Mouse (Mus musculus) myocyte (in vitro differentiated cells): ENCODE measurements at regions not wholly inside any gene's neighbourhood (a gene's known extent, or its start where the extent isn't known, plus 50 kb on each side); places are given as distances from the start of the nearest gene placed in this dataset.

Source experiments
- CEBPB ChIP-seq: IDR thresholded peaks from 2 replicates; pipeline ENCODE4 v1.6.1; 2011; ENCODE audit warnings: mild to moderate bottlenecking, moderate library complexity; ENCODE audit not compliant: poor library complexity, insufficient read depth, severe bottlenecking
- POLR2AphosphoS2 ChIP-seq: IDR thresholded peaks from one replicate; pipeline ENCODE4 v1.6.1; 2011; ENCODE audit warnings: low read depth, control low read depth; ENCODE audit not compliant: insufficient read length
- REST ChIP-seq: IDR thresholded peaks from one replicate; pipeline ENCODE4 v1.6.1; 2011; ENCODE audit warnings: mild to moderate bottlenecking, control low read depth, moderate library complexity; ENCODE audit not compliant: insufficient read depth, insufficient read length
- TCF3 ChIP-seq: IDR thresholded peaks from one replicate; pipeline ENCODE4 v1.6.1; 2011; ENCODE audit warnings: low read depth, control low read depth; ENCODE audit not compliant: insufficient read length
- USF1 ChIP-seq: IDR thresholded peaks from one replicate; pipeline ENCODE4 v1.6.1; 2011; ENCODE audit warnings: low read depth, mild to moderate bottlenecking, control low read depth, moderate library complexity

GRCm38 (mm10) chr5:74807581-74808221 lies 105.0 kb upstream of the Lnx1 start:
- TF ChIP-seq CEBPB (no peak), REST (no peak), TCF3 (no peak), POLR2AphosphoS2 (no peak), USF1 (no peak)
